Mouse (Mus musculus): ENCODE measurements around the gene Ell2.

DNA sequence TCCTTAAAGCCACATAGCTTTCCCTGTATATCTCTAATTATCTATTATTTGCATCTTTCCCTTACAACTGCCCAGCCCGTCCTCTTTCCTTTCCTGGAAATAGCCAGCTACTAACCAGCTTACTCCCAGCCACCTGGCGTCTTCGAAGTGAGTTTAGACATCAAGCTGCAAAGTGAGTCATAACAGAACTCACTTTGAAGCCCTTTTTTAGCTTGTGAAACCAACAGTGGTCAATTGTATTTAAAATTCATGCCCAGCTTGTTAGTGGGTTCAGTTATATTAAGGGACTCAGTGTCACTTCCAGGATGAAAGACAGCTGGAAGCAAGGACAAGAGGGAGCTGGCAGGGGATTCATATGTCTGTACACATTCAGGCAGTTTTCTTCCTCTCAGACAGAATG lies 33.5 kb downstream of the Ell2 start:
- no peak for TF ChIP-seq POLR2A (IDR thresholded peaks at IDR 0.05; ENCODE audit: insufficient read depth, low read length)
- TF ChIP-seq CTCF (IDR thresholded peaks at IDR 0.05; ENCODE audit: low read depth, low read length) = no peak
- no peak for TF ChIP-seq EP300 (IDR thresholded peaks at IDR 0.05; ENCODE audit: insufficient read depth, low read depth, low read length)
